Mouse (Mus musculus) retina, postnatal 7 days (tissue): ENCODE data around the gene Tdpoz3.
"Not testable (repeated sequence)": the region's sequence is repeated elsewhere in the genome, so short reads cannot be mapped to it uniquely, and the experiment has no call there.

Experiments
- DNase-seq: peaks from one replicate; pipeline ENCODE4 v3.0.0-alpha.2; 2012; ENCODE audit warnings: low read depth, low spot score

The Tdpoz3 gene

DNA sequence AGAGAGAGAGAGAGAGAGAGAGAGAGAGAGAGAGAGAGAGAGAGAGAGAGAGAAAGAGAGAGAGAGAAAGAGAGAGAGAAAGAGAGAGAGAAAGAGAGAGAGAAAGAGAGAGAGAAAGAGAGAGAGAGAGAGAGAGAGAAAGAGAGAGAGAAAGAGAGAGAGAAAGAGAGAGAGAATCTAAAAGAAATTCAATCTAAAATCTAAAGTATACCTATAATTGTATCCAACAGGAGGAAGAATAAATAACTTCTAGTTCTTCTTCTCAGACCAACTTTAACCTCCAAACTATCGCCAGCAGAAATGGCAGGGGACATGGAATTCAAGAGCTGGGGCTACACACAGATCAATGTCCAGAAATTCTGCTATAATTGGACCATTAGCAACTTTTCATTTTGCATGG lies at the start of gene Tdpoz3:
Tdpoz3 (plus strand) TSS at position 301 of the 400 bp plus-strand sequence.
- DNase-seq: not testable (repeated sequence)

DNA sequence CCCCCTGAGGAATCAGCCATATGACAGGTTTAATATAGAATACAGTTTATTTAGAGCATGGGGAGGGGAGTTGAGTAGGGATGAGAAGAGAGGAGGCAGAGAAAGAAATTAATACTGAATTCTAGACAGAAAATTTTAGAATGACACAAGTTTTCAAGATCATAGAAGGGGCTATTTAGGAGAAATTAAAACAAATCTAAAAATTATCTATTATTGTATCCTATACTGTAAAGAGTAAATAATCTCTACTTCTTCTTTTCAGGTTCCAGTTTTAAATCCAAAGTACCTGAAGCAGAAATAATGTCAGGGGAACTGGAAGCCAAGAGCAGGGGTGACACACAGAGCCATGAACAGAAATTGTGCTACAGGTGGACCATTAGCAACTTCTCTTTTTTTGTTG lies 29.7 kb upstream of the Tdpoz3 start, which contains the start of gene Tdpoz4:
Tdpoz4 (plus strand) TSS at position 301 of the 400 bp plus-strand sequence.
- not testable (repeated sequence) for DNase-seq

DNA sequence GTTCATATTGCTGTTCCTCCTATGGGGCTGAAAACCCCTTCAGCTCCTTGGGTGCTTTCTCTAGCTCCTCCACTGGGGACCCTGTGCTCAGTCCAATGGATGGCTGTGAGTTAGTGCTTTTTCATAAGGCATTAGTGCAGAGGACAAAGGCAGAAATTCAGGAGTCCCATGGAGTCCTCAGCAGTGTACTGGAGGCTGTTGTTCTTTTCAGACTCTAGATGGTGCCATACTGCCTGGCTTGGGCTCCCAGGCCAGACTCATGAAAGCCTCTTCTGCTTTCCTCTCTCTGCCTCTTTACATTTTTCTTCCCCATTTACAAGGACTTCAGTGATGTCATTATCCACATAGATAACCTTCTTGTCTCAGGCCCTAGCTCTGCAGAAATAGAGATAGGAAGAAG lies 12.5 kb upstream of the Tdpoz3 start:
- not testable (repeated sequence) for DNase-seq

DNA sequence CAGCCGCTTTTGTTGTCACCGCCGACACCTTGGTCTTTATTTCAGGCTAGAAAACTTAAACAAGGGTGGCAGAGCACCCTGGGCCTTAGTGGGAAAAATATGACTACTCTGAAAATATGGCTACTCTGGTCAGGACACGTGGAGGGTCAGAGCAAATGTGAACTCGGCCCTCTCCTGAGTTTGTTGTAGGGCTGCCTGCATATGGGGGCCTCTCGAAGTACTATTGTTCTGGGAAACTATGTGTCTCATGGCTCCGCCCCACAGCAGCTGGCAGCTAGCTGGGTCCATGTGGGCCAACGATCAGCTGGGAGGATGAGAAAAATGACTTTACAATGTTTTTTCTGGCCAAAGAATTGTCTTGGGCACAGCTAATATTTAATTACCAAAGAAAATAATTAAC lies 33.1 kb downstream of the Tdpoz3 start:
- DNase-seq: not testable (repeated sequence)

GRCm38 (mm10) chr3:93870635-93871034 lies 44.8 kb downstream of the Tdpoz3 start:
- DNase-seq: not testable (repeated sequence)
